Mouse (Mus musculus) forebrain, embryonic 11.5 days (tissue): Measurements from ENCODE around the gene Ift140. TPM values are rescaled to one million over a fixed set of nuclear protein-coding genes. Genes with fewer than 3 reads are reported as not detected.

Experiments
- ATAC-seq: fragments of 200-750 bp; cut with Nextera tagmentation; replicated peaks from 2 replicates; pipeline ENCODE4 v1.8.0; 2017; ENCODE audit warnings: moderate TSS enrichment; ENCODE audit not compliant: low FRiP score
- DNase-seq: peaks from one replicate; pipeline ENCODE4 v3.0.0-alpha.2; 2017; ENCODE audit warnings: low spot score
- H3K27ac ChIP-seq: fragments of 300-500 bp; sonication (generic); 2 replicates; pipeline ENCODE4 v1.5.1; 2014; ENCODE audit warnings: low read depth, low read length
- H3K27me3 ChIP-seq: fragments of 300-500 bp; sonication (generic); 2 replicates; pipeline ENCODE4 v1.6.1; 2014; ENCODE audit warnings: mild to moderate bottlenecking, low read length, mixed read lengths; ENCODE audit not compliant: control insufficient read depth, insufficient read depth
- H3K36me3 ChIP-seq: fragments of 300-500 bp; sonication (generic); 2 replicates; pipeline ENCODE4 v1.6.1; 2014; ENCODE audit warnings: mild to moderate bottlenecking, low read length, moderate library complexity, mixed read lengths; ENCODE audit not compliant: control insufficient read depth, insufficient read depth
- H3K4me1 ChIP-seq: fragments of 300-500 bp; sonication (generic); replicated peaks from 2 replicates; pipeline ENCODE4 v1.6.1; 2014; ENCODE audit warnings: low read length, mixed read lengths; ENCODE audit not compliant: control insufficient read depth, insufficient read depth
- H3K4me2 ChIP-seq: fragments of 300-500 bp; sonication (generic); 2 replicates; pipeline ENCODE4 v1.6.1; 2014; ENCODE audit warnings: low read depth, mild to moderate bottlenecking, low read length, moderate library complexity, mixed read lengths; ENCODE audit not compliant: severe bottlenecking
- H3K4me3 ChIP-seq: fragments of 300-500 bp; sonication (generic); 2 replicates; pipeline ENCODE4 v1.5.1; 2014; ENCODE audit warnings: low read depth, low read length
- H3K9ac ChIP-seq: fragments of 300-500 bp; sonication (generic); 2 replicates; pipeline ENCODE4 v1.6.1; 2014; ENCODE audit warnings: low read length
- H3K9me3 ChIP-seq: fragments of 300-500 bp; sonication (generic); 2 replicates; pipeline ENCODE4 v1.6.1; 2016; ENCODE audit warnings: low read length, mixed read lengths; ENCODE audit not compliant: control insufficient read depth
- WGBS: fragments of 180-500 bp; shearing (Covaris S2); extraction: QIAGEN DNeasy Blood & Tissue Kit; methylation state at CpG from one replicate; pipeline ENCODE4 v1.1.7; 2014; 5-methylcytosine and 5-hydroxymethylcytosine counted together
- polyA plus RNA-seq: library from polyadenylated mRNA; unstranded; fragments of >200 nt; fragmentation: Nextera tagmentation; extraction: Ambion mirVana; gene quantifications from 2 replicates; pipeline ENCODE4 v1.2.1, GENCODE M21; 2014

Ift140 gene
- polyA plus RNA-seq, 1 experiment from 2014 or later = 29.2 TPM

DNA sequence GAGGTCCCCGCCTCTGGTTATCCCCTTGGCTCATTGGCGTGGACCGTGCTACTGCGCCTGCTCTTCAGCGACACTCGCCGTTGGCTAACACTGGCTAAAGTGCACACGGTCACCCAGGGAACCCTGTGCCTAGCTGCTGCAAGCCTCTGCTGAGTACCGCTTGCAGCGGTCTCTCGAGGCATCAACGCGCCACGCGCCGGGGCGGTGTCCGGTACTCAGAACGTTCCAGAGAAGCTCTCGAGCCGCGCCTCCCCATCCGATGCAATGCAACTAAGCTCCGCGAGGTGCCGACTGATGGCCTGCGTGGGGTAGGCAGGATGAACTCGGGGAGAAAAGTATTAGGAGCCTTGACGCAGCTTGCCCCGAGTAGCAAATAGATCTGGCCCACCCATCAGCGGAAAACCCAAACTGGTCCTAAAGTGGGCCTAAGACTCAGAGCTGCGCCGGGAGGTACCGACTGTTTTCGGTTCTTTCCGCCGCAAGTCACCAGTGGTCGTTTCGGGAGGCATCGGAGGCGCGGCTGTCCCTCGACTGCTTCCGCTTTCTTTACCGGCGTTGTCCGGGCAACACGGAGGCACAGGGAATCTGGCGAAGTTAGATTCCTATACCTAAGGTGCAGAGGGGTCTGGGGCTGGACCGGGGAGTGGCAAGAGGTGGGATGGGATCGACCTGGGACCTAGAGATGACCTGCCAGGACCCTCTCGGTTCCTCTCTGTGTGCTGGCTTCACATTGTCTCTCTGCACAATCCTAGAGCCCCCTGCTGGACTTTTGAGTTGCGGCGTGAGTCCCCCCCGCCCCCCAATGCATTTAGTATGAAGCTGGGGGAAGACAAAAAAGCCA lies 627 bp downstream of the Ift140 start:
- H3K27me3 ChIP-seq = no peaks in the 10 kb centered on the region
- H3K27ac ChIP-seq = peak overlapping the region; percentile 69
- DNase-seq = peak; percentile 85
- 0 out of 2 replicates have a peak, but pooled peaks cover 2% of the 10 kb centered on the region for H3K36me3 ChIP-seq
- H3K4me2 ChIP-seq = peak overlapping the region; percentile 93
- peak; percentile 87 for ATAC-seq
- H3K4me3 ChIP-seq = peak overlapping the region; percentile 99
- WGBS = under 1% methylated on average over 55 of the region's 55 CpGs
- H3K4me1 ChIP-seq = peaks cover 4% of the 10 kb centered on the region; the same call in 1 of the 2 replicates
- H3K9ac ChIP-seq = peak overlapping the region; percentile 70
- no peaks in the 10 kb centered on the region for H3K9me3 ChIP-seq

GRCm38 (mm10) chr17:25036183-25036582 lies 20.3 kb downstream of the Ift140 start:
- no peaks in the 10 kb centered on the region for H3K9me3 ChIP-seq
- no peak overlapping the region for H3K4me3 ChIP-seq
- DNase-seq = no peak
- no peaks in the 10 kb centered on the region for H3K27me3 ChIP-seq
- H3K9ac ChIP-seq = no peak overlapping the region
- H3K36me3 ChIP-seq = no peaks in the 10 kb centered on the region; the same call in 1 of the 2 replicates
- 69% methylated on average over 4 of the region's 4 CpGs for WGBS
- H3K4me1 ChIP-seq = no peaks in the 10 kb centered on the region
- ATAC-seq = no peak
- H3K4me2 ChIP-seq = no peak overlapping the region
- no peak overlapping the region for H3K27ac ChIP-seq

GRCm38 (mm10) chr17:25044879-25045278 lies 29.0 kb downstream of the Ift140 start:
- ATAC-seq (no peak), DNase-seq (no peak)
- H3K9ac ChIP-seq = no peak overlapping the region
- no peak overlapping the region for H3K4me2 ChIP-seq
- no peak overlapping the region for H3K27ac ChIP-seq
- 77% methylated on average over 7 of the region's 7 CpGs for WGBS
- no peaks in the 10 kb centered on the region for H3K4me1 ChIP-seq
- no peaks in the 10 kb centered on the region for H3K36me3 ChIP-seq
- H3K4me3 ChIP-seq = no peak overlapping the region
- H3K9me3 ChIP-seq = no peaks in the 10 kb centered on the region
- no peaks in the 10 kb centered on the region for H3K27me3 ChIP-seq

- 84% methylated on average over 4 of the region's 4 CpGs for WGBS
- ATAC-seq (no peak), DNase-seq (no peak)
- Histone ChIP-seq H3K9me3 (no peaks in the 10 kb centered on the region), H3K4me1 (no peaks in the 10 kb centered on the region), H3K27ac (no peak overlapping the region), H3K27me3 (no peaks in the 10 kb centered on the region), H3K4me2 (no peak overlapping the region), H3K4me3 (no peak overlapping the region), H3K9ac (no peak overlapping the region), H3K36me3 (no peaks in the 10 kb centered on the region)
These were observed 29.4 kb downstream of the Ift140 start for GRCm38 (mm10) chr17:25045281-25045680.

GRCm38 (mm10) chr17:25047143-25047542 lies 31.3 kb downstream of the Ift140 start:
- Histone ChIP-seq H3K4me1 (no peaks in the 10 kb centered on the region), H3K4me3 (no peak overlapping the region), H3K27ac (no peak overlapping the region), H3K36me3 (no peaks in the 10 kb centered on the region), H3K9ac (no peak overlapping the region), H3K9me3 (no peaks in the 10 kb centered on the region), H3K4me2 (no peak overlapping the region), H3K27me3 (no peaks in the 10 kb centered on the region)
- WGBS = 94% methylated on average over 5 of the region's 6 CpGs
- no peak for DNase-seq
- ATAC-seq = no peak

DNA sequence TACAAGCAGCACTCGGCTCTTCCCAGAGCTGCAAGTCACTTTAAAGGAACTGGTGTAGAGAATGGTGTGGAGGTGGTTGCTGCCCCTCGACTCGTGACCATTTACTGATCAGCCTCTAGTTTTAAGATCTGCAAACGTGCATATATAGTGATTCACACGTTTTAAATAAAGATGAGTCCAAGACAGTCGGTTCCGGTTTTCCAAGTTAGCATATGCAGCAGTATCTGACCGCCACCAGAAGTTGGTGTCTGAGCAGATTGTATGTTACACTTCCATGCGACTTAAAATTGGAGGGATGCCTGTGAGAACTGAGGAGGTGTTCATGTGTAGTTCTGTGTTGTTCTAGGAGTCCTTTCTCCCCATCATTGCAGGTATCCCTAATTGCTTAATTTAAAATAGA lies 37.4 kb downstream of the Ift140 start:
- ATAC-seq = no peak
- no peaks in the 10 kb centered on the region; the same call in 1 of the 2 replicates for H3K36me3 ChIP-seq
- no peak overlapping the region for H3K4me2 ChIP-seq
- no peak overlapping the region for H3K4me3 ChIP-seq
- no peak for DNase-seq
- no peaks in the 10 kb centered on the region for H3K27me3 ChIP-seq
- H3K9ac ChIP-seq = no peak overlapping the region
- no peaks in the 10 kb centered on the region for H3K9me3 ChIP-seq
- H3K27ac ChIP-seq = no peak overlapping the region
- no peaks in the 10 kb centered on the region for H3K4me1 ChIP-seq
- 84% methylated on average over 9 of the region's 9 CpGs for WGBS

DNA sequence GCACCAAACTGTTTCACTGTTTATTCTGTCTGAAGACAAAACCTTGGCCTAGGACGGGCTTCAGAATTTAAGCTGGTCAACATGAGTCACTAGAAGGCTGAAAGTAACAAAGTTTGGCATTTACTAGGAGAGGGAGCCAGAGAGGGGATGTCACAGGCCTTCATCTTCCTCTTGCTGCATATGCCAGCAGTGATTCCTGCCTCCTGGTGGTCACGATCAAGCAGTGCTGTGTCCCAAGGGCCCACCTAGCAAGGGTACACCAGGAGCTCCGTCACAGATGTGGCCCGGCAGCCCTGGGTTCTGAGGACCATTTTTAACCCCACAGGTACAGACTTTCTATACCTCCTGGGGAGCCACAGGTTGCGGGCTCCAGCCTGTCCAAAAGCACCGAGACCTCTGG lies 41.2 kb downstream of the Ift140 start:
- Histone ChIP-seq H3K4me2 (no peak overlapping the region), H3K27me3 (no peaks in the 10 kb centered on the region), H3K9ac (no peak overlapping the region), H3K4me3 (no peak overlapping the region), H3K36me3 (no peaks in the 10 kb centered on the region; the same call in 1 of the 2 replicates), H3K4me1 (no peaks in the 10 kb centered on the region), H3K9me3 (no peaks in the 10 kb centered on the region), H3K27ac (no peak overlapping the region)
- 91% methylated on average over 6 of the region's 6 CpGs for WGBS
- DNase-seq (no peak), ATAC-seq (no peak)

DNA sequence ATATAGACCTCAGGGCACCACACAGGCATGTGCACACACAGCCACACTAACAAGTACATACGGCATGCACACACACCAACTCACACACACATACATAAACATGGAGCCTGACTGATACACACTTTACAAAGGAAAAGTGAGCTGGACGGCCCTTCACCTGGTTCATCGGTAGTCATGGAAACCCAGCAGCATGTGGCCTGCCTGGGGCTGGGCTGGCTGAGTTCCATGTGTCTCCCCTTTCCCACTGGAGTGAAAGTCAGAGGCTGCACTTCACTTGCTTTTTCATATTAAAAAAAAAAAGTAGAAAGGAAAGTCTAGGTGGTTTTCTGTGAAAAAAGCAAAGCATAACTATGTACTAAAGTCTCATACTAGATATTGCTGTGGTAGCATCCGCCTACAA lies 47.4 kb downstream of the Ift140 start:
- H3K4me1 ChIP-seq = no peaks in the 10 kb centered on the region
- DNase-seq = no peak
- H3K36me3 ChIP-seq = no peaks in the 10 kb centered on the region
- no peak overlapping the region for H3K4me2 ChIP-seq
- no peak for ATAC-seq
- H3K4me3 ChIP-seq = no peak overlapping the region
- no peaks in the 10 kb centered on the region for H3K27me3 ChIP-seq
- 84% methylated on average over 4 of the region's 4 CpGs for WGBS
- no peaks in the 10 kb centered on the region for H3K9me3 ChIP-seq
- H3K9ac ChIP-seq = no peak overlapping the region
- H3K27ac ChIP-seq = no peak overlapping the region

GRCm38 (mm10) chr17:25063872-25064271 lies 48.0 kb downstream of the Ift140 start:
- Histone ChIP-seq H3K36me3 (no peaks in the 10 kb centered on the region), H3K27me3 (no peaks in the 10 kb centered on the region), H3K9me3 (no peaks in the 10 kb centered on the region), H3K9ac (no peak overlapping the region), H3K4me3 (no peak overlapping the region), H3K4me1 (no peaks in the 10 kb centered on the region), H3K4me2 (no peak overlapping the region), H3K27ac (no peak overlapping the region)
- ATAC-seq (no peak), DNase-seq (no peak)
- WGBS = 93% methylated on average over 12 of the region's 12 CpGs
